Mouse (Mus musculus) olfactory bulb, adult 2 months (tissue): ENCODE measurements around the gene Hdac9.

Source experiments
- CTCF ChIP-seq: fragments of 200-500 bp; IDR thresholded peaks from 2 replicates; pipeline ENCODE4 v1.5.1; 2012; ENCODE audit warnings: low read depth, mild to moderate bottlenecking, low read length, moderate library complexity; ENCODE audit not compliant: insufficient read depth
- POLR2A ChIP-seq: fragments of 200-500 bp; IDR thresholded peaks from 2 replicates; pipeline ENCODE4 v1.6.1; 2012; ENCODE audit warnings: mild to moderate bottlenecking, low read depth, low read length, moderate library complexity; ENCODE audit not compliant: insufficient read depth

GRCm38 (mm10) chr12:34154757-34155156, 762.1 kb downstream of the Hdac9 start:
- TF ChIP-seq CTCF (no peak), POLR2A (no peak)
